Mouse (Mus musculus): ENCODE results near the gene Gm6812.

Gm6812 gene

DNA sequence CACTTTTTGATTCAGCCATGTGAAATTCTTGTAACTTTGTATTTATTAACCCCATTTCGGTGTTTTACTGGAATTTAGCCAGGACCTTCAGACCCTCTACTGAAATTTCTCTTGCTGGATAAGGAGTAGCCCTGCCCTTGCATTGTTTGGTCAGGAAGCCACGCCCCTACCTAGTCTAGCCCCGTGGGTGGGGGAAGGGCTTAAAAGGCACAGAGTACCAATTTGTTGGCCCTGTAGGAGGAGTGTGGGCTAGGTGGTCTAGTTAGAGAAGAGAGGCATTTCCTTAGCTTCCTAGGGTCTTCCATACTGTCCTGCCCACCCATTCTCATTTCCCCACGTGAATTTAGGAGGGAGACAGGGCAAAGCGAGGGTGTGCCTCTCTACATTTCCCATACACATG, at the start of gene Gm6812:
Gene Gm6812 (minus strand): TSS at position 101 of the 400 bp plus-strand sequence.
- WGBS, result 69% methylated on average over 5 of the region's 5 CpGs

DNA sequence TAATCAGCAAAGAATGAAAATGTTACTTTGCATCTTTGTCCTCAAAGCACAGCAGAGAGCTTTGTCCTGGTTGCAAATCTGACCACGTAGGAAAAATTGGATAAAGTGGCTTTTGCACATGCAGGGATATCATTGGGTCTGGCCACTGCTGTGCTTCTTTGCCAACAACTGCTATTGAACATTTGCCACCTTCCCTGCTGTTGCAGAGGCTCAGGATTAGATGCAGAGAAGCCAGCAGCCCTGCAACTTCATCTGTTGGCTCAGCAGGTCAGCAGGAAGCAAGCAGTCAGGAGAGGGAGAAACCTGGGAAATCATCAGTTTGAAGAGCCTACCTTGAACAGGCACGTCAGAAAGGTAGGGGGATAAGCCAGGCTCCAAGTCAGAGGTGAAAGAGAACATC, 27.7 kb downstream of the Gm6812 start:
- WGBS, result 45% methylated on average over 2 of the region's 2 CpGs
